Mouse (Mus musculus): ENCODE measurements around the gene Tagln3.
A peak's percentile ranks its signal among the peaks of the same experiment; 100 is the strongest.

Tagln3 gene

DNA sequence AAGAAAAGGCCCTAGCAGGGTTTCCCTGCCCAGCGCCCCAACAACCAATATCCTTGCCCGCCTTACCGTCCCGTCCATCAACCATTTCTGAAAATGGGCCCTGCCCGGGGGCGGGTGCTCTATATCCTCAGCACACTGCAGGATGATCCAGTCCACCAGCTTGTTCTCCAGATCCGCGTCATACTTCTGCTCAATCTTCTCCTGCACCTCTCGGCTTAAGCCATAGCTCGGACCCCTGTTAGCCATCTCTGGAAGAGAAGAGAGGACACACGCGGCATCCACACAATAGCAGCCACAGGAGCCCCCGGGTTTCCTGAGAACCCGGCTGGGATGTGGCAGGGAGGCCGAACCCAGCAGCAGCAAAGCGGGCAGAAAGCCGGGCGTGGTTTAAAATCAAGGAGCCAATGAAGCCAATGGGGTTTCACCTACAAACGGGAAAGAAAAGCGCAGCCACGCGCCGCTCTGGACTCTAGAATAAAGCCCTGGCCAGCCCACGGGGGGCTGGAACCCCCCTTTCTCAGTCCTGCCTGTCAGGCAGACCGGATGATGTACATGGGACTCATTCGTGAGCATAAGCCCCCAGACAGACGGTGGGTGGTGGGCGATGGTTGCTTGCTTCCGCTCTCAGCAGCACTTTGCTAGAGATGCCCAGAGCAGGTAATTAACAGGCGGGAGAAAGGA lies at the start of gene Tagln3:
Gene Tagln3, minus strand, starts transcription at position 548 of the 681 bp plus-strand sequence.
- DNase-seq = no peak

DNA sequence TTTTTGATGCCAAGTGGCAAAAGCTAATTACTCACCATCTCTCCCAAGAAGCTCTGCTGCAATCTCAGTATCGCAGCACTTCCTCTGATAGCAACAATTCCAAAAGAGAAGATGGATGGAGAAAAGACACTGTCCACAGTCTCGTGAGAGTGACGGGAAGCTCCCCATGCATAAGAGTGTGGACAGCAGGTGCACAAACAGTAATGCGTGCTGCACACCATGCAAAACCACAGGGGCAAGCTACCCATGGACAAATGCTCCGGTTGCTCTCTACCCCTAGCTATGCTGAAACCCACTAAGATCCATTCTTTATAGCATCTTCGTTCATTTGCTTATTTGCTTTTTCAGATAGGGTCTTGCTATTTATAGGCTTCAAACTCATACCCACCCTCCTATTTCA lies 46.5 kb upstream of the Tagln3 start:
- DNase-seq = no peak

- DNase-seq = no peak
These were observed 43.6 kb upstream of the Tagln3 start for GRCm38 (mm10) chr16:45767853-45768640.

DNA sequence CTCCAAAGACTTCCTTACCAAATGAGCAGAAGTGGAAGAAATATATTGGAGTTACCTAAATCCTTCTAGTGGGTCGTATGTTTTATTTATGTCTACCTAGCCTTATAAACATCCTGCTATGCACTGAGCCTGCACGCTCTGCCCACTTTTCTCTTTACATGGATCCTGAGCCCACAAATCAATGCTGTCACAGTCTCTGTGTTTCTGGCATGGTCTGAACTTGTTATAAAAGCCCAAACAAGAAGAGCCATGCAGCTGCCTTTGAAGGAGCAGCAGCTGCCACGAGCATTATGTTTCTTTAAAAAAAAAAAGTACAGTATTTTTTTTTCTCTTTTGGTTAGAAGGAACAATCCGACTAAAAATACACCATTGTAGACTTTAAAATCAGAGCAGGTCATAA lies 43.0 kb upstream of the Tagln3 start:
- DNase-seq = no peak

- DNase-seq = no peak
These were observed 41.5 kb upstream of the Tagln3 start for GRCm38 (mm10) chr16:45765801-45766494.

- no peak for DNase-seq
These were observed 40.7 kb upstream of the Tagln3 start for GRCm38 (mm10) chr16:45765102-45765501.

GRCm38 (mm10) chr16:45762859-45763505 lies 38.6 kb upstream of the Tagln3 start:
- DNase-seq = no peak

DNA sequence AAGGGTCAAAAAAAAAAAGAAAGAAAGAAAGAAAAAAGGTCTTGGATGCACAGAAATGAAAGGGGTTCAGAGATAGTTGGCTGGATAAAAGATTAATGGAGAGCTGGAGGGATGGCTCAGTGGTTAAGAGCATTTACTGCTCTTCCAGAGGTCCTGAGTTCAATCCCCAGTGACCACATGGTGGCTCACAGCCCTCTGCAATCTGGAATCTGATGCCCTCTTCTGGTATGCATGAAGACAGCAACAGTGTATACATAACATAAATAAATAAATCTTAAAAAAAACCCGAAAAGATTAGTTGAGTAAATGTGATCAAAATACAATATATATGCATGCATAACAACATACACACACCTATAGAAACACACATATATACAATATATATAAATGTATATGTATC lies 37.0 kb upstream of the Tagln3 start:
- no peak for DNase-seq

DNA sequence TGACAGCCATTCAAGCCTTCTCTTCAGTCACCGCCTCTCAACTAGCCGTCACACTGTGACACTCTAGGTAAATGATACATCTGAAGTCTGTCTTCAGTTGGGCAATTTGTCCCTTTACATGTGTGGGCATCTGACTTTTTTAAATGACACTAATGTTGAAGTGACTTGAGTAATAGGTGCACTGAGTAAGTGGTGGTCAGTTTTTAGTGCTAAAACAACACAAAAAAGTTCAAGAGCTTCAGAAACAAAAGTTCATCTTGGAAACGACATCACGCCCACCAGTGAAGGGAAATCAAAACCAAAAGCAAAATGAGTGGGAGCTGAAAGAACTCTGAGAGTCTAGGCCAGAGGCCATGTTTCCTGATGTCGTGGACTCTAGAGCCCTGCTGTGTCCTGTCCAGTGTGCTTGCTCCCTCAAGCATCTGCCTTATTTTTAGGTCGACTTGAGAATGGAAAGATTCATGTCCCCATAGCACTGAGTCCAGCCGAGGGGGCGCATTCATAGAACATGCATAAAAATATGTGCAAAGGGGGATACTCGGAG lies 34.4 kb upstream of the Tagln3 start:
- no peak for DNase-seq

GRCm38 (mm10) chr16:45757421-45758078 lies 33.1 kb upstream of the Tagln3 start:
- peak in 1 of 2 experiments; percentile 7 for DNase-seq

DNA sequence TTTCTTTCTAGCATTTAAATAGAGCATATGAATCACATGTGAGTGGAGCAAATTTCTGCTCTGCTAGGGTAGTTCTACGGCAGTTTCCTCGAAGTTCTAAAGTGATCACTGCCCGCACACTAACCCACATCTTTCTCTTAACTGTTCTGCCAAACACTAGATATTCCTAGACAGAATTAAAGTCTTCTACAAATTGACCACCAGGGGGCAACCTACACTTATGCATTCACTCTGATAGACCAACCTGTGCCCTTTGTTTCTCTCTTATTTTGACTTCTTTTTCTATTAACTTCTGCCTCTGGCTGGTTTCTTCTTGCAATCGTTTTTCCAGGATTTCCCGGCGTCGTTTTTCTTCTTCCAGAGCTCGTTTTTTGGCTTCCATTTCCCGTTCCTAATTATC lies 32.4 kb upstream of the Tagln3 start:
- DNase-seq = peak in 1 of 2 experiments; percentile 12

DNA sequence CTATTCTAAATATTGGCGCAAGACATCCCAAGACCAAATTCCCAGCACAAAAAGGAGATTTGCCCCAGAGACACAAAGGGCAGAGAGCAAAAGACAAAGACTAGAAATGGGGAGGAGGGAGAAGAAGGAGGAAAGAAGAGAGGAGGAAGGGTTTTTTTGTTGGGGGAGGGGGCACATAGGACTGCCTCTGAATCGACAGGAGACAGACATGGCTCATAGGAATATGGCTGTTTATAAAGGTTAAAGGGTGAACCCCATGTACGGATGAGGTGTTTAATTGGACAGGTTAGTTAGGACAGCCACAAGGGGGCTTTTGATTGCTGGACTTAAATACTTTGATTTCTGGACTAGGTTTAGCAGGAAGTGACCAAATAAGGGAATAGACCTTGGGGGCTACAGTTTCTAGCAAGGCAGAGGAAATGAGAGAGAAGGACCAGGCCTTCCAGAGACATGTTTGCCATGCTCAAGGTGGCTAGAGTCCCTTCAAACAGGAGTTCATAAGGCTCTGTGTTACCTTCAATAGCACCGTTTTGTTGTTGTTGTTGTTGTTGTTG lies 19.3 kb upstream of the Tagln3 start:
- DNase-seq = no peak

- peak; percentile 94 to 96 for DNase-seq
These were observed 18.4 kb upstream of the Tagln3 start, which contains the start of gene Abhd10 for GRCm38 (mm10) chr16:45742615-45743476. Abhd10 (minus strand) TSS chr16:45742955.

GRCm38 (mm10) chr16:45737880-45738279 lies 13.5 kb upstream of the Tagln3 start:
- no peak for DNase-seq

GRCm38 (mm10) chr16:45736724-45737123 lies 12.3 kb upstream of the Tagln3 start:
- DNase-seq = no peak

DNA sequence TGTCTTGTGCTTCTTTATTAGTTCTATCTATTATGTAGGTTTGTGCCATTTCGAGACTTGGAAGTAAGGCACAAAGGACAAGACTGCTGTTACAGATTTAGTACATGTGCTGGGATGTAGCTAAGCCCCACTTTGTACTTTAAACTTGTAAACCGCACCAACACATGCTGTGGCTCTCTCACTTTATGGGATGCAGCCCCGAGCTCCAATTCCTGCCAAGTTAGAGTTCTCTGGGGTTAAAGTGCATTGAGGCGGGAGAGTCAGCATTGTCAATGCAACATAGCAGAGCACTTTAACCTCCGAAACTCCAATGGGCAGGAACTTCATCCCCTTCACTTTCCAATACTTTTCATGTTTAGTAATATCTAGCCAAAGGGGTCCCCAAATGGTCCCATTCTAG lies 4.8 kb upstream of the Tagln3 start:
- no peak for DNase-seq

GRCm38 (mm10) chr16:45724742-45725102 lies 314 bp upstream of the Tagln3 start:
- DNase-seq = no peak

DNA sequence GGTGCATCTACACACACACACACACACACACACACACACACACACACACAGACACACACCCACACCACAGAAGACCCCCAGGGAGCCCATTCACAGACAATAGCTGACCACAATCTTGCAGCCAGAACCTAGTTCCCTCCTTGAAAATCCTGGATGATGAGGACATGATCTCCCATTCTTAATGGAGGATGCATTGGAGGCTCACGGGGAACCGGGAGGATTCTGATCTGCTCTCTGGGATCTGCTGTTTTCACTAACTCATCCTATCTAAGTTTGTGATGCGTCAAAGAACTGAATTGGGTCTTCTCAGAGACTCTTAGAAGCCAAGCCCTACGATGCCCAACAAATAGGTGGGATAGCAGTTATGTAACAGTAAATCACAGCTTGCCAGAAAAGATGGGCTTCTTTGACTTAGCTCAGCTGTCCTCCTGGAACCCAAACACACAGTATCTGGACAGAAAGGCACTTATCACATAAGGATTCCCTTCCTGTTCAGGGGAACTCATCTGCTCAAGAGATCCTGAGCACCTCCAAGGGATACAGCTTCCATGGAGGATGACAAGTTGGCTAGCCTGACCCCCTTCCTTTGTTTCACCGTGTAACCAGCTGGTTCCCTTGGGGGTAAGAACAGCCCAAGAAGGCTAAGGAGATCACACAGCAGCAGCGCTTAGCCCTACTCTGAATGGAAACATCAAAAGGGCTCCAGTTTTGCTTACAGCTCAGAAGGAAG lies 1.1 kb downstream of the Tagln3 start:
- DNase-seq = no peak

DNA sequence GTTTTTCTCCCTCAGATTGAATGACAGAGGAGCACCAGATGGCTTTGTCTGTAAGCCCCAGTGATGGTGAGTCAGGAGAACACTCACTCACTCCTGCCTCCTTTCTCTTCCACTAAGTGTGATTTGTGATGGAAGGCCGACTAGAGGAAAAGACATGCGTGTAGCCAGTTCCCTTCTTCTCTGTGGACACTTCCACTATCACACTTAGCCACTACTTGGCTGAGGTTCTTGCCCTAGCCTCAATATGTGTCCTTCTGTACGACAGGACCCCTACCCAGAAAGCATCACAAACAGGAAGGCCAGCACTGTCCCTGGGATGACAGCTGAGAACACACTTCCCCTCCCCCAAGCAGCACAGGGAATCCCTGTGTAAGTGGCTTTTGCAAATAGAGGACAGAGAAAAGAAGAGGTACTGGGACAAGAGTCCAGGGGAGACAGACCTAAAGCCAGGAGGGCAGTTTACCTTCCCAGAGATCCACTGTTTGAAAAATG lies 1.9 kb downstream of the Tagln3 start:
- no peak for DNase-seq

DNA sequence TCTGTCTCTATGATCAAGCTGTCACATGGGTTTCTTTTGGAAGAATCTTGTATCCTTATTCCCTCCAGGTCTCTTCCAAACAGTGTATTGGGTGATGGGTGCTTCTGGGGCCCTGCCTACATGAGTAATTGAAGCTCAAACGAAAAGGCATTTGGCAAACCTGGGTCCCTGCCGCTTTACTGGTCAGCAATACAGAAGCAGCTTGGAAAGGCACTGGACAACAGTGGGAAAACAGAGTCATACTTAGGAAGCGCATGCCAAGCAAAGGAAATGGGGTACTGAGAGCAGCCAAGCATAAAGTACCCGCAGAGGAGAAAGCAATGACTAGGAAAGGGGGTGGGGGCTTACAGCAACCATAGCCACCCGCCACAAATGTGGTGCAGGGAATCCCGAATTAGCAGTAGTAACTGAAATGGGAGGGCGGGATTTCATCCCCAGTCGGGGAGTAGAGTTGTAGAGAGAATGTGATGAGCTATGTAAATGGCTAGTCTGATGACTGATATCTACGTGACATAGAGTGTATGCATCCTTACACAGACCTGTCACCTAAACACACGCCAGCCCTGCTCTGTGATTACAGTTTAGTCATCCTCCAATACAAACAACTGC lies 4.3 kb downstream of the Tagln3 start:
- DNase-seq = no peak

Measured in spleen, adult 18-20 months (tissue).